Mouse (Mus musculus) liver, adult 2 months (tissue): ENCODE results near the gene Atf6b. TPM values are rescaled to one million over a fixed set of nuclear protein-coding genes. Genes with fewer than 3 reads are reported as not detected.

Experiments
- DNase-seq: peaks from one replicate; pipeline ENCODE4 v3.0.0-alpha.2; 2011; ENCODE audit warnings: low read depth, low spot score; ENCODE audit errors: extremely low read depth
- H3K27ac ChIP-seq: fragments of 200-500 bp; replicated peaks from 2 replicates; pipeline ENCODE4 v1.5.1; 2012; ENCODE audit warnings: low read depth, mild to moderate bottlenecking, control low read depth, inconsistent platforms, low read length; ENCODE audit not compliant: insufficient read depth
- H3K27me3 ChIP-seq: fragments of 200-500 bp; 2 replicates; pipeline ENCODE4 v1.6.1; 2012; ENCODE audit warnings: mild to moderate bottlenecking, moderate library complexity, low read length, inconsistent platforms; ENCODE audit not compliant: control insufficient read depth, insufficient read depth
- H3K36me3 ChIP-seq: fragments of 200-500 bp; 2 replicates; pipeline ENCODE4 v1.6.1; 2012; ENCODE audit warnings: low read length, inconsistent platforms; ENCODE audit not compliant: control insufficient read depth, insufficient read depth
- H3K4me1 ChIP-seq: fragments of 200-500 bp; 2 replicates; pipeline ENCODE4 v1.6.1; 2011; ENCODE audit warnings: low read length; ENCODE audit not compliant: control insufficient read depth, insufficient read depth
- H3K4me3 ChIP-seq: fragments of 200-500 bp; 2 replicates; pipeline ENCODE4 v1.5.1; 2011; ENCODE audit warnings: low read depth, mild to moderate bottlenecking, control low read depth, low read length, moderate library complexity; ENCODE audit not compliant: insufficient read depth
- H3K79me2 ChIP-seq: fragments of 200-500 bp; 2 replicates; pipeline ENCODE4 v1.6.1; 2012; ENCODE audit warnings: inconsistent platforms, mild to moderate bottlenecking, low read length, moderate library complexity; ENCODE audit not compliant: control insufficient read depth, insufficient read depth
- H3K9ac ChIP-seq: fragments of 200-500 bp; 2 replicates; pipeline ENCODE4 v1.6.1; 2012; ENCODE audit warnings: low read depth, mild to moderate bottlenecking, control low read depth, inconsistent platforms, low read length
- CTCF ChIP-seq: fragments of 200-500 bp; IDR thresholded peaks from 2 replicates; pipeline ENCODE4 v1.5.1; 2011; ENCODE audit warnings: low read depth, low read length, control low read depth
- POLR2A ChIP-seq: fragments of 200-500 bp; IDR thresholded peaks from 2 replicates; pipeline ENCODE4 v1.6.1; 2011; ENCODE audit warnings: low read length, control low read depth; ENCODE audit not compliant: insufficient read depth; ENCODE audit errors: extremely low read depth
- WGBS: fragments of 180-500 bp; shearing (Covaris S2); methylation state at CpG from one replicate; pipeline ENCODE4 v1.1.7; 2018; 5-methylcytosine and 5-hydroxymethylcytosine counted together
- polyA plus RNA-seq: library from polyadenylated mRNA; depleted of rRNA; stranded (reverse); fragments of >200 nt; gene quantifications from 2 replicates; pipeline ENCODE4 v1.2.3, GENCODE M21; 2012
- total RNA-seq: library from RNA; depleted of rRNA; stranded (reverse); fragments of >200 nt; gene quantifications from 2 replicates; pipeline ENCODE4 v1.2.3, GENCODE M21; 2014

Gene Atf6b
- total and polyA plus RNA-seq, 2 experiments: 4.4 to 34.6 TPM

DNA sequence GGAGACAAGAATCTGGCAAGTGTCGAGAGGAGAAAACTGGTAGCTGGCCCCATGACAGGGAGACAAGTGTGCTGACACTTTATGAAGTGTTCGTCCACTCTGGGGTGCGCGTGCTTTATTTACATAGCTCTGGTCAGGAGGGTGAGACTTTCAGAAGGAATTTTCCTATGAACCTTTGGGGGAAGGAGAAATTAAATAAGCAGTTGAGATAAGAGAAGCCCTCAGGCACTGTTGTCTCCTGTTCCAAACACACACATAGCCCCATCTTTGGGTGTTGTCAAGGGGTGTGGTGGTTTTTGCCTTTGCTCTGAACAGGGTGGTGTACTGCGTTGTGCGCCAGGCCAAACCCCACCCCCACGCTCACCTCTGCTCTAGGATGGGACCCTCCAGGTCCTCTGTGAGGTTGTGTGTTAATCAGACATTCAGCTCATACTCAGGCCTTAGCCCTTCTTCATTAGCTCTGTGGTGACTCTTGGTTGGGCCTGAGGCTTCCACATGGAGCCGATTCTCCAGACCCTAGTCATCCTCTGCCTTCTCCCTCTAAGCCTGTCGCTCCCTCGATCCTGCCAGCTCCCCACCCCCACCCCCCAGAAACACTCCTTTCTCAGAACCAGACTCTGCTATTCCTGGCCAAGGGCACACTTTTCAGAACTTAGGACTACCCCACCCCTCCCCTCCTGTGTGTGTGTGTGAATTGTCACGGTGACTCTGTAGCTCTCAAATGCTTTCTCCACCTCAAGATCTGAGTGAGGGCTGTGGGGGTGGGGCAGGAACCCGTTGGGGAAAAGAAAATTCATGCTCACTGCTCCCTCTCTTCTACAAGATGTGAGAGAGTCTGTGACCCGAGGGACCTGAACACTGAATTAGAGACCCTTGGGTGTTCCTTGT lies 28.5 kb downstream of the Atf6b start:
- TF ChIP-seq CTCF: no peak
- TF ChIP-seq POLR2A: no peak
- no peaks in the 10 kb centered on the region for H3K79me2 ChIP-seq
- no peak for DNase-seq
- no peaks in the 10 kb centered on the region for H3K36me3 ChIP-seq
- H3K4me3 ChIP-seq: no peak overlapping the region
- no peak overlapping the region for H3K9ac ChIP-seq
- peaks cover 19% of the 10 kb centered on the region for H3K27me3 ChIP-seq
- no peak overlapping the region for H3K27ac ChIP-seq
- H3K4me1 ChIP-seq: no peaks in the 10 kb centered on the region
- 69% methylated on average over 13 of the region's 13 CpGs for WGBS

DNA sequence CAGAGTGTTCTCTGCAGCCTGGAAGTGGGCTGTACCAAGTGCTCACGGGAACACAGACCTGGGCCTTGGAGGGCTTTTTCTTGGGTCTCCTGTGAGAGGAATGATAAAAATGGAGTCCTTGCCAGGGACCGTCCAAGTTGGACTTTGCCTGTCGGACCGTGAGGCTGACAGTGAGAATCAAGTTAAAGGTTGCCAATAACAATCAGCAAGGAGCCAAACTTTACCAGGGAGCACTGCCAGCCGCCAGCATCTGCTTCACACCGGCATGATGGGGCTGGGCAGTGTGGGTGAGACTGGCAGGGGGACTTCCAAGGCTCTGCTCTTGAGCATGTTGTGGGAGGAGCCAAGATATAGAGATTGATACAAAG lies 29.1 kb downstream of the Atf6b start:
- no peaks in the 10 kb centered on the region for H3K4me1 ChIP-seq
- TF ChIP-seq CTCF (no peak), POLR2A (no peak)
- no peaks in the 10 kb centered on the region for H3K79me2 ChIP-seq
- H3K27me3 ChIP-seq: peaks cover 17% of the 10 kb centered on the region
- no peak overlapping the region for H3K27ac ChIP-seq
- no peaks in the 10 kb centered on the region for H3K36me3 ChIP-seq
- DNase-seq: peak; percentile 45
- H3K4me3 ChIP-seq: no peak overlapping the region
- 33% methylated on average over 6 of the region's 6 CpGs for WGBS
- no peak overlapping the region for H3K9ac ChIP-seq

DNA sequence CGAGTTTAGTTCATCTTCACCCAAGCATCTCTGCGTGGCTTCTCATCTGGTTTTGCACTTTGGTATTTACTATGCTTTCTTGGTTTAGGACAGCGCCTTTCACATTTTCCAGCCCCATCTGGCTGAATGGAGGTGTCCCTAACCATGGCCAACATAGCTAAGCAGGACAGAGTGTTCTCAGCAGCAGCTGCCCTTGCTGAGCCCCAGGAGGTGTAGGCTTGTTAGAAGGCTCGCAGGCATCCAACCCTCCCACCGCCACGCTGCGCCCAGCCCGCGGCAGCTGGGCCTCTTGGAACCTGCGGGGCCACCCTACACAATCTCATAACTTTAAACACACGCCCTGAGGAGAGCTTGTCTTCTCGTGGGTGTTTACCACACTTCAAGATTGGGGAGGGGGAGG lies 29.7 kb downstream of the Atf6b start:
- Histone ChIP-seq H3K79me2 (no peaks in the 10 kb centered on the region), H3K27me3 (peaks cover 11% of the 10 kb centered on the region), H3K4me1 (no peaks in the 10 kb centered on the region), H3K36me3 (no peaks in the 10 kb centered on the region), H3K4me3 (no peak overlapping the region), H3K9ac (no peak overlapping the region), H3K27ac (no peak overlapping the region)
- no peak for DNase-seq
- no peak for TF ChIP-seq CTCF
- no peak for TF ChIP-seq POLR2A
- 83% methylated on average over 12 of the region's 12 CpGs for WGBS

DNA sequence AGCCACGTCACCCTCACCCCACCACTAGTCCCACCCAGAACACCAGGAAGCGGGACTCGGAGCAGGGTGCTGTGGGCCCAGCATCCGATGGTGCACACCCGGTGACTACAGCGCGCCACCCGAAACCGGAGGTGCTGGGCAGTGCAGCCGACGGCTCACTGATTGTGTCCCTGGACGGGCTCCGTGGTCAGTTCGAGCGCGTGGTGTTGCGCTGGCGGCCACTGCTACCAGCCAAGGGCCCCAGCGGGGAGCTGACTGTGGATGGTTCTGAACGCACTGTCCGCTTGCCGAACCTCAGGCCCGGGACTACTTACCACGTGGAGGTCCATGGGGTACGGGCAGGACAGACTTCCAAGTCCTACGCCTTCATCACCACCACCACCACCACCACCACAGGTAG lies 33.2 kb downstream of the Atf6b start:
- 81% methylated on average over 26 of the region's 26 CpGs for WGBS
- no peak for TF ChIP-seq CTCF
- TF ChIP-seq POLR2A: no peak
- H3K27me3 ChIP-seq: no peaks in the 10 kb centered on the region

DNA sequence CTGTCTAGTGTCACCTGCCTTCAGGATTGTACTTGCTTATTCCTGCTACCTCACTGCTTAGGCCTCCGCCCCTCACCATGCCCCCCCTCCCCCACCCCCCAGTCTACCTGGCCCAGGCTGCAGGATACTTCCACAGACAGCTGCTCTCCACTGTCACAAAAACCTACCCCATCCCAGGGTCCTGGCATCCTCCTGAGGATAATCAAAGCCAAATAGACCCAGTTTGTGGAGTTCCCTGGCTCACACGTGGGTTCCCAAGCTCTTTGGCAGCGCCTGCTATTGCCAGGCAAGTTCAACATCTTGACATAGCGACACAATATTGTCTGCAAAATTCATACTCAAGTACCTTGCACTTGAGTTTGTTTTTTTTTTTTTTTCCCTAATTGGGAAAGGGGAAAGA lies 33.7 kb downstream of the Atf6b start:
- Histone ChIP-seq H3K36me3 (no peaks in the 10 kb centered on the region), H3K4me3 (no peak overlapping the region), H3K9ac (no peak overlapping the region), H3K79me2 (no peaks in the 10 kb centered on the region), H3K27ac (no peak overlapping the region), H3K27me3 (no peaks in the 10 kb centered on the region), H3K4me1 (no peaks in the 10 kb centered on the region)
- no peak for DNase-seq
- 80% methylated on average over 4 of the region's 4 CpGs for WGBS
- TF ChIP-seq POLR2A: no peak
- no peak for TF ChIP-seq CTCF

More for the DNA sequence above, 33.2 kb downstream of the Atf6b start:
- Histone ChIP-seq H3K9ac (no peak overlapping the region), H3K4me1 (no peaks in the 10 kb centered on the region), H3K79me2 (no peaks in the 10 kb centered on the region), H3K36me3 (no peaks in the 10 kb centered on the region), H3K4me3 (no peak overlapping the region), H3K27ac (no peak overlapping the region)
- no peak for DNase-seq

DNA sequence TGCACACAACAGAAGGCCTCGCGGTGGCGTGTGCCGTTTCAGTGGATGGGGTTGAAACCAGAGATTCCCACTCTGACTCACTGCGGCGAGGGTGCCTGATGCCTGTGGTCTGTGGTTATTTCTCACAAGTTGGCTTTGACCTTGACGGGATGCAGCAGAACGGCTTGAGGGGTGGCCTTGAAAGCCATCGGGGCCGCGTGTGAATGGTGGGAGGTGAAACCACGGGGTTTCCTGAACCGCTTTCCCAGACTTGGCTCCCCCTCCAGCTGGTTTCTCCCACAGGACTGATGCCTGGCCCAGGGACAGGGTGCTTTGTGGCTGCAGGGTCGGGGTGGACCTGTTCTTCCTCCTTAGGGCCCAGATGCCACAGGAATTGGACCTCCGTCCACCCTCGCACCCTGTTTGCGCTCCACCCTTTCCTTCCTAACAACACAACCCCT lies 34.2 kb downstream of the Atf6b start:
- Histone ChIP-seq H3K4me3 (no peak overlapping the region), H3K79me2 (no peaks in the 10 kb centered on the region), H3K36me3 (no peaks in the 10 kb centered on the region), H3K27ac (peak overlapping the region; percentile 28), H3K4me1 (no peaks in the 10 kb centered on the region), H3K27me3 (no peaks in the 10 kb centered on the region), H3K9ac (no peak overlapping the region; the same call in 1 of the 2 replicates)
- WGBS: 62% methylated on average over 17 of the region's 17 CpGs
- DNase-seq: no peak
- TF ChIP-seq POLR2A (no peak), CTCF (no peak)
